Mouse (Mus musculus) liver, embryonic 14.5 days (tissue): ENCODE results near the gene Drg2.

Experiments
- CTCF ChIP-seq: IDR thresholded peaks from 2 replicates; pipeline ENCODE4 v1.5.1; 2016; ENCODE audit warnings: antibody characterized with exemption, low read depth, control low read depth
- EP300 ChIP-seq: IDR thresholded peaks from 2 replicates; pipeline ENCODE4 v1.6.1; 2016; ENCODE audit warnings: antibody characterized with exemption, low read depth

- TF ChIP-seq CTCF (0 out of 2 replicates have a peak, but pooled peaks have one; percentile 18), EP300 (no peak)
These were observed 32.2 kb upstream of the Drg2 start for GRCm38 (mm10) chr11:60422046-60422668.
